Mouse (Mus musculus): ENCODE measurements at regions not wholly inside any gene's neighbourhood (a gene's known extent, or its start where the extent isn't known, plus 50 kb on each side); places are given as distances from the start of the nearest gene placed in this dataset.

- DNase-seq (ENCODE audit: low spot score in 2 of 2), result no peak
Observed at GRCm38 (mm10) chr2:148559376-148559775, 113.0 kb upstream of the Nxt1 start.

- no peak for DNase-seq (ENCODE audit: low spot score in 2 of 2)
Observed at GRCm38 (mm10) chr2:148558365-148558764, 114.0 kb upstream of the Nxt1 start.

GRCm38 (mm10) chr2:148551207-148551606 is 107.8 kb upstream of the Cd93 start:
- DNase-seq (ENCODE audit: low spot score in 2 of 2), result no peak

- no peak for DNase-seq (ENCODE audit: low spot score in 2 of 2)
Observed at GRCm38 (mm10) chr2:148549618-148550017, 106.3 kb upstream of the Cd93 start.

- DNase-seq (ENCODE audit: low spot score in 2 of 2), result no peak
Observed at GRCm38 (mm10) chr2:148542340-148542739, 99.0 kb upstream of the Cd93 start.

GRCm38 (mm10) chr2:148537914-148538510 is 94.6 kb upstream of the Cd93 start:
- DNase-seq (ENCODE audit: low spot score in 2 of 2), result no peak

GRCm38 (mm10) chr2:148537251-148537650 is 93.9 kb upstream of the Cd93 start:
- no peak for DNase-seq (ENCODE audit: low spot score in 2 of 2)

- no peak for DNase-seq (ENCODE audit: low spot score in 2 of 2)
Observed at GRCm38 (mm10) chr2:148536608-148537007, 93.2 kb upstream of the Cd93 start.

- DNase-seq (ENCODE audit: low spot score in 2 of 2), result peak in 1 of 2 experiments; percentile 34
Observed at GRCm38 (mm10) chr2:148535562-148536180, 92.3 kb upstream of the Cd93 start.

GRCm38 (mm10) chr2:148532051-148532450 is 88.7 kb upstream of the Cd93 start:
- DNase-seq (ENCODE audit: low spot score in 2 of 2), result no peak

- DNase-seq (ENCODE audit: low spot score in 2 of 2), result no peak
Observed at GRCm38 (mm10) chr2:148530546-148530945, 87.2 kb upstream of the Cd93 start.

GRCm38 (mm10) chr2:148529900-148530299 is 86.5 kb upstream of the Cd93 start:
- DNase-seq (ENCODE audit: low spot score in 2 of 2), result no peak

GRCm38 (mm10) chr2:148527755-148528154 is 84.4 kb upstream of the Cd93 start:
- DNase-seq (ENCODE audit: low spot score in 2 of 2), result no peak

- DNase-seq (ENCODE audit: low spot score in 2 of 2), result no peak
Observed at GRCm38 (mm10) chr2:148525496-148525895, 82.1 kb upstream of the Cd93 start.

GRCm38 (mm10) chr2:148523401-148523800 is 80.0 kb upstream of the Cd93 start:
- no peak for DNase-seq (ENCODE audit: low spot score in 2 of 2)

- DNase-seq (ENCODE audit: low spot score in 2 of 2), result no peak
Observed at GRCm38 (mm10) chr2:148522936-148523335, 79.6 kb upstream of the Cd93 start.

- no peak for DNase-seq (ENCODE audit: low spot score in 2 of 2)
Observed at GRCm38 (mm10) chr2:148521966-148522575, 78.7 kb upstream of the Cd93 start.

- no peak for DNase-seq (ENCODE audit: low spot score in 2 of 2)
Observed at GRCm38 (mm10) chr2:148520291-148520690, 76.9 kb upstream of the Cd93 start.

- DNase-seq (ENCODE audit: low spot score in 2 of 2), result no peak
Observed at GRCm38 (mm10) chr2:148519689-148520290, 76.4 kb upstream of the Cd93 start.

GRCm38 (mm10) chr2:148517906-148518305 is 74.5 kb upstream of the Cd93 start:
- no peak for DNase-seq (ENCODE audit: low spot score in 2 of 2)

- DNase-seq (ENCODE audit: low spot score in 2 of 2), result no peak
Observed at GRCm38 (mm10) chr2:148510008-148510681, 66.8 kb upstream of the Cd93 start.

GRCm38 (mm10) chr2:148509357-148509756 is 66.0 kb upstream of the Cd93 start:
- DNase-seq (ENCODE audit: low spot score in 2 of 2), result no peak

Data from layer of hippocampus, adult 8-10 months (tissue).